Mouse (Mus musculus): ENCODE results near the gene Nsun6. TPM values are rescaled to one million over a fixed set of nuclear protein-coding genes. Genes with fewer than 3 reads are reported as not detected.

Gene Nsun6
- total RNA-seq, 2 experiments from 2014 or later, result 3.2 to 4.2 TPM

DNA sequence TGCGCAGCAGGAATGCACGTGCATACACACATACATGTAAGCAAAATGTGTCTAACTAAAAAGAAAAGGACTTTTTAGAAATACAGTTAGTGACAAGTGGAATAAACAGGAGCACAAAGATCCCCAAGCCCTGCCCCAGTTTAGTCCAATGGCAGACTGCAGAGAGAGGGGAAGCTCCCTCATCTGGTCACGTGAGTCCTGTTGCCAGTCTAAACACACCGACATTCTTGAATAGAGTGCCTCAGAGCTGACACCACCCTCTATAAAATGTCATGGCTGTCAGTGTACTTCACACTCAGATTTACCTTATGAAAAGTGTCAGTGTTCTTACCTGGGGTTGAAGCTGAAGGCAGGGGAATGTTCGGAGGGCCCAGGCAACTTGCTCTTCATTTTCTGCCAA is 57.0 kb downstream of the Nsun6 start:
- intact Hi-C loops (cut with DNase I; ENCODE audit: low total_unique reads), result no loop called here
- DNase-seq, result no peak

DNA sequence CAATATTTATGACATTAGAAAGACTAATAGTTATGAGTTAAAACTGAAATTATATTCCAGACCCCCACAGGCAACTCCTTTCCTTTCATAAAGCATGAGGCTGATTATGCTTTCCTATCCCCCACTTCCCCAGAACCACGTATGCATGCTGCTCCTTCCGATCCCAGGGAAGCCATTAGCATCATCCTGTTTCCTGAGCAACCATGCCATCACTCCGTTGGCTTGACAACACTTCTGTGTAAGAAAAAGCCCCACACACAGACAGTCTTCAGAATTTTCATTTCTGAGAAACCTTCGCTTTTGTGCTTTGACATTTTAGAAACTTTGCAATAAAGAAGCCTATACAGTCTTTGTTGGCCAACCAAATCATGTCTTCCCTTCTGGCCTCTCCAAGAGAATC is 58.8 kb downstream of the Nsun6 start:
- intact Hi-C loops (cut with DNase I; ENCODE audit: low total_unique reads), result no loop called here

DNA sequence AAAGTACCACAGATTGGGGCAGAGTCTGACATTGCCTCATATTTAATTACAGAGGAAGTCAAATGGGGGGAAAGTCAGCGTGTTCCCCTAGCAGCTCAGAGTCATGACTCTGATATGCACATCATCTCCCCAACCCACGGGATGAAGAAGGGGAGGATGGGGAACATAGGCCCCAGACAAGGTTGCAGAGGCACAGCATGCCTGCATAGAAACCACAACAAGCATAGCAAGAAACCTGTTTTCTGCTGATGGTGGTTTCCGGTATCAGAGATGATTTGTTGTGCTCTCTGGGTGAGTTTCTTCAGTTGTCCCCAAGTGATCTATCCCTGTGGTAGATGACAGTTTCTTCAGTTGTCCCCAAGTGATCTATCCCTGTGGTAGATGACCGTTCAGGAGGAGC is 62.3 kb downstream of the Nsun6 start:
- no peak for DNase-seq
- intact Hi-C loops (cut with DNase I; ENCODE audit: low total_unique reads), result no loop called here

More for the DNA sequence above, 58.8 kb downstream of the Nsun6 start:
- no peak for DNase-seq

DNA sequence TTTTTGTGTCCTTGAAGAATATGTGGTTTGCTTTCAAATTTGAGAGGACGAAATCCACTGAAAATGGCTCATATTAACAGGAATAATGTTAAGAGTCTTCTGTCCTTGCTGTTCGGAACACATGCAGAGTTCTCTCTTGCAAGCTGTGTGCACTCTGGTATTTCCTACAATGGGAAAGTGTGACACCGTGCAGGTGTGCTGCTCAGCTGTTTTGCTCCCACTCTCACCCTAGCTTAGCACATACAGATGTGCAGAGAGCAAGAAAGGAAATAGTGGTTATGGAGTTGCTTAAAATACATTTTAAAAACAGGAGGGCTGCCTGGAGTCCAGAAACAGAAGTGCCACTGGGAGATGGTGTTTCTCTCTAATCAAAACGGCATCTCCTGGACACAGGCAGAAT is 65.5 kb downstream of the Nsun6 start:
- DNase-seq, result no peak
- intact Hi-C loops (cut with DNase I; ENCODE audit: low total_unique reads), result no loop called here

DNA sequence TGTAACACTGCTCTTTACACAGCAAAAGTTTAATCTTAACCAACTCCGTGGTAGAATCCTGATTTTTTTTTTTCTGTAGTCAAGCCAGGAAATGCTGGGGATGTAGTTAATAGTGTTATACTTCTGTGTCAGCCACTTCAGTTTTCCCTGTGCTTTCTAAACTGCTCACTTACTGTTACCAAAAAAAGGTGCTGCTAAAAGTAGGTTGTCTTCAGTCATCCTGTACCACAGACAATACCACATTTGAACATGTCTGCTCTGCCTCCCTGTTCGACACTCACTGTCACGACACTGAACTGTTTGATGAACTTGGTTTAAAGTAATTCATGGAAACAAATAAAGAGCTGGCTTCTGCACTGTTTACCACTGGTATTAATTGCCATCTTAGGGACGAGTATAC is 66.4 kb downstream of the Nsun6 start:
- DNase-seq, result no peak
- intact Hi-C loops (cut with DNase I; ENCODE audit: low total_unique reads), result no loop called here

DNA sequence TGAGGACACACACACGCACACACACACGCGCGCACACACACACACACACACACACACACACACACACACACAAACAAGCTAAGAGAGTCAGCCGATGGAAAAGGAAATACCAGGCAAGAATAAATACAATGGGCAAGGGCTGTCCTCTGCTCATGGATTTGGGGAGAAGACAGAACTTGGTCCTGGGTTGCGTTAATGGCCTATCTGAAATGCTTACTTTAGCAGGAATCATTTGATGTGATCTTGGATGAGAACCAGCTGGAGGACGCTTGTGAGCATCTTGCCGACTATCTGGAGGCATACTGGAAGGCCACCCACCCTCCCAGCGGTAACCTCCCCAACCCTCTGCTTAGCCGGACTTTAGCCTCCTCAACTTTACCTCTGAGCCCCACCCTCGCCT is 70.8 kb downstream of the Nsun6 start:
- DNase-seq, result no peak
- intact Hi-C loops (cut with DNase I; ENCODE audit: low total_unique reads), result no loop called here

DNA sequence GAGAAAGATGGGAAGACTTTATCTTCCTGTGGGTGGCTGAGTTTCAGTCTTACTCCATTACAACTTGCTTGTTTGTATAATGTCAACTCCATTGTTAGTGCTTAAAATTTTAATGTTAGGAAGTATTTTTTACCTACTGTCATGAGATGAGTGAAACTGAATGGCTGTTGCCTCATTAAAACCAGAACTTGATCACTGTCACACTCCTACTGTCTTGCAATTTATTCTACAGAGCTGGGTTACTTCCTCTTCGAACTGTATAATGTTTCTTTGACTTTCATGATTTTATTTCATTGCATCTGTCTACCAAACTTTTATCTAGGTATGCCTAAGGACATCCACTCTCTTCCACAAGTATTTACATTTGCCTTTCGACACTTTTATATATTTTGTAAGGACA is 93.4 kb downstream of the Nsun6 start:
- no peak for DNase-seq
- intact Hi-C loops (cut with DNase I; ENCODE audit: low total_unique reads), result no loop called here

DNA sequence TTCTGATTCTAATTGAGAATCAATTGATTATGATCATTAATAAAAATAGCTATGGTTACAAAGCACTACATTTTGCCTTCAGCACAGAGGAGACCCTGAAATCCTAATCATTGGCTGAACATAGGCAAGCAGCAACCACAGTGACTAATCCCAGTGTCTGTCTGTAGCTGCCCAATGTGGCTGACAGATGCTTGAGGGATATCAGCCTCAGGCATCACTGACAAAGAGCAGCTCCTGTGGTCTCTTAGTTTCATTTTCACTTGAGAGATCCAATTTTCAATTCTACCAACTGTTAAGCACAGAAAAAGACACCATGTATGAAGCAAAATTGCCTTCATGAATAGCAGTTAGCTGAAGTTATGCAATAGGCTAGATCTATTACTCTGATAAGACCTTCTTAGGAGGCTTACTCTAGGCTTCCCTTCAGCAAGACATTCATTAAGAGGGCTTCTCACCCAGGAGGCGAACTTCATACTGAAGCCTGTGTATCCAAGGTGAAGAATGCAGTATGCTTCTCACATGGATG is 93.8 kb downstream of the Nsun6 start:
- DNase-seq, result no peak
- intact Hi-C loops (cut with DNase I; ENCODE audit: low total_unique reads), result no loop called here

DNA sequence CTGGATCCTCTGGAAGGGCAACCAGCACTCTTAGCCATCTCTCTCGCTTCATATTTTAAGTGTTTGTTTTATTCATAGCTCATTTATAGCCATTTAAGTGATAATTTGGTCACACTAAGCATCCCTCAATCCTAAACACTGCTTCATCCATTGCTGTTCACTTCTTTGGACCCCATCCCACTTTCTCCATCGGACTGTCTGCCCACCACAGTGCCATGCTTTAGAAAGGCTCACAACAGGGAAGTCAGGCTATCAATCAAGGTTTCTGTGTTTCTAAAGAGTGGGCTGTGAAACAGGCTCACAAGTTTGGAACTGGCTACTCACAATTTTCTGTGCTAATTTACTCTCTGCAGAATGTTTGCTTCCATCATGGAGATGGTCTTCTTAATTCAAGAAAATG is 101.8 kb downstream of the Nsun6 start:
- no peak for DNase-seq
- intact Hi-C loops (cut with DNase I; ENCODE audit: low total_unique reads), result no loop called here

Other genes starting within 250 kb of the Nsun6 start
- 10 to 100 TPM; 16.2 to 16.7 TPM for gene Arl5b, start 5.7 kb downstream of the Nsun6 start, total RNA-seq (2021)

Data from gastrocnemius, postnatal 14 days (tissue).